Mouse (Mus musculus) myocyte (in vitro differentiated cells): ENCODE measurements around the gene Wsb2.

ENCODE experiments used
- CEBPB ChIP-seq: IDR thresholded peaks from 2 replicates; pipeline ENCODE4 v1.6.1; 2011; ENCODE audit warnings: mild to moderate bottlenecking, moderate library complexity; ENCODE audit not compliant: poor library complexity, insufficient read depth, severe bottlenecking
- E2F4 ChIP-seq: IDR thresholded peaks from one replicate; pipeline ENCODE4 v1.6.1; 2011; ENCODE audit warnings: mild to moderate bottlenecking, control low read depth, moderate library complexity; ENCODE audit not compliant: insufficient read depth
- MAX ChIP-seq: IDR thresholded peaks from one replicate; pipeline ENCODE4 v1.6.1; 2011; ENCODE audit warnings: low read depth, mild to moderate bottlenecking, control low read depth
- MYOD1 ChIP-seq, 3 experiments: IDR thresholded peaks; one replicate each; pipeline ENCODE4 v1.6.1; 2011; ENCODE audit warnings: control low read depth in 2 of 3, low read depth in 2 of 3, mild to moderate bottlenecking in 2 of 3, moderate library complexity in 1 of 3; ENCODE audit not compliant: insufficient read length in 2 of 3, control insufficient read depth in 1 of 3
- MYOG ChIP-seq, 3 experiments: IDR thresholded peaks; one replicate each; pipeline ENCODE4 v1.6.1; 2011; ENCODE audit warnings: control low read depth in 2 of 3, low read depth in 2 of 3, mild to moderate bottlenecking in 2 of 3; ENCODE audit not compliant: insufficient read length in 2 of 3, control insufficient read depth in 1 of 3, insufficient read depth in 1 of 3
- POLR2A ChIP-seq: IDR thresholded peaks from one replicate; pipeline ENCODE4 v1.6.1; 2011; ENCODE audit warnings: low read depth, mild to moderate bottlenecking, control low read depth, moderate library complexity; ENCODE audit not compliant: insufficient read length
- POLR2AphosphoS2 ChIP-seq: IDR thresholded peaks from one replicate; pipeline ENCODE4 v1.6.1; 2011; ENCODE audit warnings: low read depth, control low read depth; ENCODE audit not compliant: insufficient read length
- REST ChIP-seq: IDR thresholded peaks from one replicate; pipeline ENCODE4 v1.6.1; 2011; ENCODE audit warnings: mild to moderate bottlenecking, control low read depth, moderate library complexity; ENCODE audit not compliant: insufficient read depth, insufficient read length
- SRF ChIP-seq: IDR thresholded peaks from one replicate; pipeline ENCODE4 v1.6.1; 2011; ENCODE audit warnings: low read depth; ENCODE audit not compliant: control insufficient read depth, insufficient read length
- TCF12 ChIP-seq: IDR thresholded peaks from one replicate; pipeline ENCODE4 v1.6.1; 2011; ENCODE audit warnings: mild to moderate bottlenecking, control low read depth; ENCODE audit not compliant: poor library complexity, insufficient read depth, severe bottlenecking
- TCF3 ChIP-seq: IDR thresholded peaks from one replicate; pipeline ENCODE4 v1.6.1; 2011; ENCODE audit warnings: low read depth, control low read depth; ENCODE audit not compliant: insufficient read length
- USF1 ChIP-seq: IDR thresholded peaks from one replicate; pipeline ENCODE4 v1.6.1; 2011; ENCODE audit warnings: low read depth, mild to moderate bottlenecking, control low read depth, moderate library complexity

- TF ChIP-seq POLR2A (no peak), MYOG (IDR thresholded peaks at IDR 0.05; ENCODE audit: control insufficient read depth in 1 of 3, insufficient read depth in 1 of 3, insufficient read length in 2 of 3, low read depth in 2 of 3) (no peak), CEBPB (no peak), SRF (no peak), E2F4 (no peak), USF1 (no peak), POLR2AphosphoS2 (no peak), TCF12 (no peak), MAX (no peak), REST (no peak), TCF3 (no peak), MYOD1 (IDR thresholded peaks at IDR 0.05; ENCODE audit: control insufficient read depth in 1 of 3, insufficient read length in 2 of 3, low read depth in 2 of 3) (no peak)
These were observed 24.7 kb downstream of the Wsb2 start for GRCm38 (mm10) chr5:117381785-117382184.
